Mouse (Mus musculus): ENCODE measurements around the gene Ap2m1. TPM values are rescaled to one million over a fixed set of nuclear protein-coding genes. Genes with fewer than 3 reads are reported as not detected.

Gene Ap2m1
- polyA plus RNA-seq, 1 experiment from 2014 or later = 395 TPM

DNA sequence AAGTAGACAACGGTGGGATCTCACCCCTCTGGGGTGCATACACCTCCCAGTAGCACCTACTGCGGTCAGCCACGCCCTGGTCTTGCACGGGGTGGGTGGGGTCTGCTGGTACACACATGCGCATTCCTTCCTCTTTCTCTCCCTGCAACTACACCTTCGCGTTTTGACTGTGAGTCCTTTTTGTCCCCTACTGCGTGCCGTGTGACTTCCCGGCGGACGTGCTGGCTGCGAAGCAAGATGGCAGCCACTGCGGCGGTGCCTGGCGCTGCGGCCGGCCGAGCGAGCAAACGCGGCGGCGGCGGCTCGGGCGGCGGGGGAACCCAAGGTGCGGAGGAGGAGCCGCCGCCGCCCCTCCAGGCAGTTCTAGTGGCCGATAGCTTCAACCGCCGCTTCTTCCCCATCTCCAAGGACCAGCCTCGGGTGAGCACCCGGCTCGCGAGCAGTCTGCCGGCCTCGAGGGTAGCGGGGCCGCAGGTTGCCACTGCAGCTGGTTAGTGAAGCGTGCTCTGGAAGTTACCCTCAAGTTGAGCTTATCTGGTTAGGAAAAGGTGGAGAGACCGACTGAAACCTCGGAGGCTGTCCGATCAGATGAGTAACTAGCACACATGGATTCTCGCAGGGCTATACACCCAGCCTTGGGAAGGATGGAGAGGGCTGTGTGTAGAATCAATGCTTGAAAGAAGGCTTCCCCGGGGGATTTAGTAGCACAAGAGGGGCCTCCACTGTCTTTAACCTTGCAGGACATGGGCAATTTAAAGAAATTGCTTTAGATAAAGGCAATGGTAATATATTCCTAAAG is 36.4 kb upstream of the Ap2m1 start, which contains the start of gene Eif2b5:
Gene Eif2b5 (plus strand): TSS at position 141 of the 799 bp plus-strand sequence.
- Histone ChIP-seq H3K27ac (replicated peaks) (peak within 1 kb of the TSS; percentile 71), H3K4me2 (peak within 1 kb of the TSS; percentile 79), H3K9me3 (replicated peaks) (no peaks in the 10 kb centered on the region), H3K27me3 (no peaks in the 10 kb centered on the region; the same call in 1 of the 2 replicates), H3K4me3 (replicated peaks) (peak within 1 kb of the TSS; percentile 78), H3K36me3 (replicated peaks) (peaks cover 29% of the 10 kb centered on the region), H3K9ac (peak within 1 kb of the TSS; percentile 68), H3K4me1 (replicated peaks) (peaks cover 30% of the 10 kb centered on the region)
- under 1% methylated on average over 49 of the region's 49 CpGs for WGBS (ENCODE audit: insufficient replicate concordance)
- peak; percentile 91 for ATAC-seq (ENCODE audit: insufficient read depth)

DNA sequence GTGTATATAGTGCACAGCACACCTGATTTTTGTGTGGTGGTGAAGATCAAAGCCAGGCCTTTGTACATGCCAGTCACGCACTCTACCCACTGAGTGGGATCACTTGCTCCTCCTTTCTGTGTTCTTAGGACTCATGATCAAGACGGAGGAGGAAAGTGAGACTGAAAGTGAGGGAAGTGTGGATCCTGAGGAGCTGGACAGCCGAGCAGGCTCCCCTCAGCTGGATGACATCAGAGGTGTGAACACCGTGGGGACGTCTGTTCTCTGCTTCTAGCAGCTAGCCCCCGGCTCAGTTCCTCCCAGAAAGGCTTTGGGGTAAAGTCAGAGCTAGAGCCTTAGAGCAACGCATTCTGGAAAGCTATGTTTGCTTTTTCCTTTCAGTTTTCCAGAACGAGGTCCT is 29.3 kb upstream of the Ap2m1 start:
- Histone ChIP-seq H3K9ac (no peak overlapping the region), H3K4me3 (replicated peaks) (no peak overlapping the region), H3K36me3 (replicated peaks) (peaks cover 98% of the 10 kb centered on the region), H3K9me3 (replicated peaks) (no peaks in the 10 kb centered on the region), H3K4me1 (replicated peaks) (0 out of 2 replicates have a peak, but pooled peaks cover 3% of the 10 kb centered on the region), H3K27ac (replicated peaks) (no peak overlapping the region), H3K27me3 (no peaks in the 10 kb centered on the region), H3K4me2 (no peak overlapping the region)
- ATAC-seq (ENCODE audit: insufficient read depth) = no peak
- 77% methylated on average over 8 of the region's 8 CpGs for whole genome bisulfite sequencing (ENCODE audit: insufficient replicate concordance)

DNA sequence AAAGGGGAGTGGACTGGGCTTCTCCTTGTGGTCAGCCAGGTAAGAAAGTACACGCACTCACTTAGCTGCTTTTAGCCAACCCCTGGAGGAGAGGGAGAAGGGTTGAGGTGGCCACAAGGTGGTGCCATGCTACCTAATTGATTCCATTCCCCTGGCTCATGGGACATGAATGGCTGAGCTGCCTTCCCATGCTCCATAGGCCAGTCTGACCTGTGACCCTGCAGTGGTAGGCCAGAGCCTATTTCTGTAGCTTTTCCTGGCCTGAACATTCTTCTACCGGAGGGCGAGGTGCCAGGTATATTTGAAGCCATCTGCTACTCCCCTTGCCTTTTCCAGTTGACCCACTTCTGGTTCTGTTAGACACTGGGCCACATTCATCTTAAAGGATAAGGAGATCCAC is 25.9 kb upstream of the Ap2m1 start:
- Histone ChIP-seq H3K9me3 (replicated peaks) (no peaks in the 10 kb centered on the region), H3K4me3 (replicated peaks) (no peak overlapping the region), H3K4me1 (replicated peaks) (0 out of 2 replicates have a peak, but pooled peaks cover 3% of the 10 kb centered on the region), H3K27ac (replicated peaks) (no peak overlapping the region), H3K27me3 (no peaks in the 10 kb centered on the region), H3K4me2 (no peak overlapping the region), H3K9ac (no peak overlapping the region), H3K36me3 (replicated peaks) (peaks cover 72% of the 10 kb centered on the region)
- ATAC-seq (ENCODE audit: insufficient read depth) = no peak
- WGBS (ENCODE audit: insufficient replicate concordance) = 78% methylated on average over 3 of the region's 3 CpGs

DNA sequence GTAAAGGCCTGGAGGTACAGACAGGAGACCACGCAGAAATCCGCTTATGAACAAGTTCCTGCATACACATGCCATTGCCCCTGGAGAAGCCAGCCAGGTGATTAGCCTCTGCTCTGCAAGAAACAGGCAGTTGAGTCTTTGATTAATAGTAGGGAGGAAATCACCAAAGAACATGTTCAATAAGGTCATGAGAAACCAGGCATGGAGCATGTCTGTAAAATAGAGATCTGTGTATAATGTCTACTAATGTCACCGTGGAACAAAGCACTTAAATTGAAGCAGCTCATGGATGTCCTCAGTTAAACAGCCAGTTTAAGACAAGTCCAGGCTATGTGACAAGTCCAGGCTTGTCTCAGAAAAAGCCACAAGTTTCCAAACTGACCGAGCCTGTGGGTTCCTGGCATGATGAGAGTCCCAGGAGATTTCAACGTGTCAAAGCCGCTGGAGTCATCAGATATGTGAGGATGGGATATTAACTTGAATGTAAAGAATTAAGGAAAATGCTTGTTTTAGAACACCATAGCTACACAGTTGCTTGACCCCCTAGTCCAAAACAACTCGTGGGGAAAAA is 23.9 kb upstream of the Ap2m1 start:
- no peak for ATAC-seq (ENCODE audit: insufficient read depth)
- Histone ChIP-seq H3K4me3 (replicated peaks) (no peak overlapping the region), H3K27me3 (no peaks in the 10 kb centered on the region), H3K36me3 (replicated peaks) (peaks cover 53% of the 10 kb centered on the region), H3K9me3 (replicated peaks) (no peaks in the 10 kb centered on the region), H3K4me2 (no peak overlapping the region), H3K27ac (replicated peaks) (no peak overlapping the region), H3K9ac (no peak overlapping the region), H3K4me1 (replicated peaks) (peaks cover 9% of the 10 kb centered on the region)
- 83% methylated on average over 7 of the region's 7 CpGs for WGBS (ENCODE audit: insufficient replicate concordance)

DNA sequence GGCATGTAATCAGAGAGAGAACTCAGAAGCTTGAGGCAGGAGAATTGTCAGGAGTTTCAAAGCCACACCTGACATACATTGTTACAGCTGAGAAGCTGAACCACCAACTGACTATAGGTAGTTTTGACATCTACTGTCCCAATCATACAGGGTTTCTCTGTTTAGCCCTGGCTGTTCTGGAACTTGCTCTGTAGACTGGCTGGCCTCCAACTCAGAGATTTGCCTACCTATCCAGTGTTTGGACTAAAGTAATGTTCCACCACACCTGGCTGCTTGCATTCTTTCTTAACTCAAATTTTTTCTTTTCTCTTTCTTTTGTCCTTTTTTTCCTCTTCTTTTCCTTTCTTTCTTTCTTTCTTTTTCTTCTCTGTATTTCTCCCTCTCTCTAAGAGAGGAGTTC is 19.2 kb upstream of the Ap2m1 start:
- Histone ChIP-seq H3K4me3 (replicated peaks) (peak overlapping the region; percentile 83), H3K4me2 (peak overlapping the region; percentile 90), H3K9ac (peak overlapping the region; percentile 94), H3K27me3 (no peaks in the 10 kb centered on the region), H3K27ac (replicated peaks) (peak overlapping the region; percentile 84; the same call in 1 of the 2 replicates), H3K4me1 (replicated peaks) (peaks cover 46% of the 10 kb centered on the region), H3K9me3 (replicated peaks) (no peaks in the 10 kb centered on the region), H3K36me3 (replicated peaks) (peaks cover 10% of the 10 kb centered on the region)
- ATAC-seq (ENCODE audit: insufficient read depth) = no peak

DNA sequence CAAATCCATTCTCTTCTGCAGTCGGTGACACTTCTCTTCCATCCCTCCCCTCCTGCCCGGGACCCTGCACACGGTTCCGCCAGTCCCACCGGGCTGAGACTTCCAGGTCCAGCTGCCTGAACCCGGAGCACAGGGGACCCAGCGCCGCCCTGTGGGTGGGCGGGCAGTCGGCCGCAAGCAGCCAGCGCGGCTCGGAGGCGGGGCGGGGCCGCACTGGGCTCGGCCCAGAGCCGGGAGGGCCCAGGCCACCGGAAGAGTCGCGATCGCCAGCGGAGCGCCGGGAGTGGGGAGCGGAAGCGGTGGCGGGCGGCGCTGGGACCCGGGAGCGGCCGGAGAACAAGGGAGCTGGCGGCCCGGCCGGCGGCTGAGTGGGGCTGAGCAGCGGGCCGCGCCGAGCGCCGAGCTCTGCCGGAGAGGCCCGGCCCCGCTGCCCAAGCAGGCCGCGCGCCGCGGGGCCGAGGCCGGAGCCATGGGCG is 18.5 kb upstream of the Ap2m1 start, which contains the start of gene Dvl3:
Gene Dvl3 (plus strand): TSS at position 257 of the 476 bp plus-strand sequence.
- Histone ChIP-seq H3K9me3 (replicated peaks) (no peaks in the 10 kb centered on the region), H3K36me3 (replicated peaks) (peaks cover 10% of the 10 kb centered on the region), H3K4me1 (replicated peaks) (peaks cover 48% of the 10 kb centered on the region), H3K4me3 (replicated peaks) (peak within 1 kb of the TSS; percentile 83), H3K9ac (peak within 1 kb of the TSS; percentile 94), H3K27me3 (no peaks in the 10 kb centered on the region), H3K27ac (replicated peaks) (peak within 1 kb of the TSS; percentile 84), H3K4me2 (peak within 1 kb of the TSS; percentile 90)
- peak; percentile 97 for ATAC-seq (ENCODE audit: insufficient read depth)
- WGBS (ENCODE audit: insufficient replicate concordance) = under 1% methylated on average over 55 of the region's 55 CpGs

DNA sequence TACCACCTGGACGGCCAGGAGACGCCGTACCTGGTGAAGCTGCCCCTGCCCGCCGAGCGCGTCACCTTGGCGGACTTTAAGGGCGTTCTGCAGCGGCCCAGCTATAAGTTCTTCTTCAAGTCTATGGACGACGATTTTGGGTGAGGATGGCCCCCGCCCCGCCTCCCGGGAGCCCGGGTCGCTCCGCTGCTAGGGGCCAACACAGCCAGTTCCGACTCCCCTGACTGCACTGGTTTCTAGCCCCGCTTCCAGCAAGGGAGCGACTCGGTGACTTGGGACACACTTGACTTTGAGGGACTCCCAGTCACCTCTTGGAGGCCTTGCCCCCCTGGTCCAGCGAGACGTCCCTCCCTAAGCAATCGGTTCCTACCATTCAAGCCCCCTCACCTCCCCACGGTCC is 18.1 kb upstream of the Ap2m1 start:
- peaks cover 11% of the 10 kb centered on the region for H3K36me3 ChIP-seq (replicated peaks)
- ATAC-seq (ENCODE audit: insufficient read depth) = peak; percentile 45
- WGBS (ENCODE audit: insufficient replicate concordance) = 0% methylated on average over 26 of the region's 26 CpGs

DNA sequence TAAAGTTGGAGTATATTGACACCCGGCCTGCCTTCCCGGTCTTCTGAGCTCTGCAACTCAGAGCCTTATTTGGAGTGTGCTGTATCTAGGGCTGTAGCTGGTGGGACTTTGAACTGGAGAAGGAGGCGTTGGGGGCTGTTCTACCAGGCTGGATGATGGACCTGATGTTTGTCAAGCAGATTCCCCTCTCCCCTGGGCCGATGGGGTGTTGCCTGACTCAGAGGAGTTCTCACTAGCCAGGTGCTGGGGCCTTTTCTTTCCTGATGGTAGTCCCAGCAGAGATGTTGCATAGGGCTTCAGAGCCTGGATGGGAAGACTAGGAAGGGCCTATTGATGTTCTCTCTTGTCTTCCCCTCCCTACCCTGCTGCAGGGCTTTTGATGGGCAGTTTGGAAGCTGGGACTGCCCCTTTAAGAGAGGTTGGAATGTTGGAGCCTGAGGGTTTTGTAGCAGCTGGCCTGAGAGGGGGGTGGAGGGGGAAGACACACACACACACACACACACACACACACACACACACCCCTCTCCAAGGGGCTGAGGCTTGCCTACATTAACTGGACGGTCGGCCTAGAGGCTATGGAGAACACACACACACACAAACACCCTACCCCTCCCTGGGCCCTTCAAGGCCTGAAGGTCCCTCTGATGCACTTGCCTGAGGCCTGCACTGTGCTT is 17.4 kb upstream of the Ap2m1 start:
- Histone ChIP-seq H3K4me1 (replicated peaks) (peaks cover 48% of the 10 kb centered on the region), H3K36me3 (replicated peaks) (peaks cover 12% of the 10 kb centered on the region), H3K4me2 (peak overlapping the region; percentile 90), H3K9me3 (replicated peaks) (no peaks in the 10 kb centered on the region), H3K9ac (peak overlapping the region; percentile 94), H3K27me3 (no peaks in the 10 kb centered on the region), H3K27ac (replicated peaks) (peak overlapping the region; percentile 84), H3K4me3 (replicated peaks) (peak overlapping the region; percentile 83)
- 14% methylated on average over 6 of the region's 6 CpGs for WGBS (ENCODE audit: insufficient replicate concordance)
- no peak; the same call in 1 of the 2 replicates for ATAC-seq (ENCODE audit: insufficient read depth)

More for the DNA sequence above, 18.1 kb upstream of the Ap2m1 start:
- peak overlapping the region; percentile 94 for H3K9ac ChIP-seq
- no peaks in the 10 kb centered on the region for H3K27me3 ChIP-seq
- peak overlapping the region; percentile 84 for H3K27ac ChIP-seq (replicated peaks)
- peak overlapping the region; percentile 90 for H3K4me2 ChIP-seq
- no peaks in the 10 kb centered on the region for H3K9me3 ChIP-seq (replicated peaks)
- peaks cover 48% of the 10 kb centered on the region for H3K4me1 ChIP-seq (replicated peaks)
- H3K4me3 ChIP-seq (replicated peaks) = peak overlapping the region; percentile 83

DNA sequence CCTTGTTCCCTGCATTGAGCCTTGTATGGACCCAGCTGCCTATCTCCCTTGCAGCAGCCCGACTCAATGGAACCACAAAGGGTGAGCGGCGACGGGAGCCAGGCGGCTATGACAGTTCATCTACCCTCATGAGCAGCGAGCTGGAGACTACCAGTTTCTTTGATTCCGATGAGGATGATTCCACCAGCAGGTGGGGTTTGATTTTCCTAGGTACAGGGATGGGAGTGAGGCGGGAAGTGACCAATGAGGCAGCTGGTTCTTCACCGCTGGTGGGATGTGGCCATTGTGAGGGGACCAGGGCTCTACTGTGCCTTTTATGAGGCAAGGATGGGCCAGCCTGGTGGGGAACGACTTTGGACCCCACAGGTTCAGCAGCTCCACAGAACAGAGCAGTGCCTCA is 11.4 kb upstream of the Ap2m1 start:
- H3K36me3 ChIP-seq (replicated peaks) = peaks cover 71% of the 10 kb centered on the region
- no peaks in the 10 kb centered on the region for H3K9me3 ChIP-seq (replicated peaks)
- ATAC-seq (ENCODE audit: insufficient read depth) = no peak

DNA sequence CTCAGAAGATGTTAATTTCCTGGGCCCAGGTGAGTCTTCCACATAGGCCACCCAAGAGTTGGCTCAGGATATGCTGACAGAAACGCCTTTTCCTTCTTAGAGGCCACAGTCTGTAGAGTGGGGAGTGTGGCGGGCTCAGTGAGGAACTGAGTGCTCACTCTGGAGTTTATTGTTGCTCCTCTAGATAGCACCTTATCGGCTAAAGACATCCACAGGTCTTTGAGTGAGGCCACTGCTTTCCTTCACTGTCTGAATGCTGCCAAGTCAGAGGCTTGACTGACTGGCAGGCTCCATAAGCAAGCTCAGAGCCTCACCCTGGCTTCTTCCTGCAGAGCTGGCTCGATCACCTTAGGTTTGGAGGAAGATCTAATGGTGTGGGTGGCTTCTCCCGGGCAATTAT is 6.5 kb upstream of the Ap2m1 start:
- peak; percentile 77 for ATAC-seq (ENCODE audit: insufficient read depth)
- Histone ChIP-seq H3K27me3 (no peaks in the 10 kb centered on the region), H3K36me3 (replicated peaks) (peaks cover 87% of the 10 kb centered on the region), H3K4me3 (replicated peaks) (no peak overlapping the region), H3K9ac (no peak overlapping the region), H3K9me3 (replicated peaks) (no peaks in the 10 kb centered on the region), H3K4me1 (replicated peaks) (peaks cover 14% of the 10 kb centered on the region), H3K27ac (replicated peaks) (peak overlapping the region; percentile 64), H3K4me2 (peak overlapping the region; percentile 10; the same call in 1 of the 2 replicates)
- 44% methylated on average over 5 of the region's 5 CpGs for WGBS (ENCODE audit: insufficient replicate concordance)

More for the DNA sequence above, 11.4 kb upstream of the Ap2m1 start:
- 82% methylated on average over 10 of the region's 10 CpGs for WGBS (ENCODE audit: insufficient replicate concordance)
- Histone ChIP-seq H3K4me3 (replicated peaks) (no peak overlapping the region), H3K27ac (replicated peaks) (no peak overlapping the region), H3K27me3 (no peaks in the 10 kb centered on the region), H3K4me2 (no peak overlapping the region), H3K9ac (no peak overlapping the region), H3K4me1 (replicated peaks) (peaks cover 26% of the 10 kb centered on the region)

DNA sequence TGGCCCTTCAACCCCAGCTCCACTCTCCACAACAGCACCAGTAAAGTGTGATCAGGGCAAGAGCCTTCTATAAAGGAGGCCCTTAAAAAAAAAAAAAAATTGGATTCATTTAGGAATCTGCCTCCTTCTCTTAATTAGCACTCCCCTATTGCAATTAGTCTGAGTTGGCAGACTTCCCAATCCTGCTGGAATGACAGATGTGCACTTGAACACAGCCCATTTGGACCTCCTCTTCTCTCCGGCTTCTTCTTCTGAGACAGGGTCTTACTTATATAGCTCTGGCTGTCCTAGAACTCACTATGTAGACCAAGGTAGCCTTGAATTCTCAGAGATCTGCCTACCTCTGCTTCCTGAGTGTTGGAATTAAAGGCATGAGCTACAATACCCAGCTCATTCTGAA is 5.9 kb upstream of the Ap2m1 start:
- Histone ChIP-seq H3K9me3 (replicated peaks) (no peaks in the 10 kb centered on the region), H3K4me3 (replicated peaks) (no peak overlapping the region), H3K27me3 (no peaks in the 10 kb centered on the region), H3K27ac (replicated peaks) (peak overlapping the region; percentile 64; the same call in 1 of the 2 replicates), H3K4me1 (replicated peaks) (peaks cover 14% of the 10 kb centered on the region), H3K4me2 (no peak overlapping the region), H3K36me3 (replicated peaks) (peaks cover 81% of the 10 kb centered on the region), H3K9ac (no peak overlapping the region)
- no peak for ATAC-seq (ENCODE audit: insufficient read depth)
- 95% methylated on average over 1 of the region's 1 CpGs for WGBS (ENCODE audit: insufficient replicate concordance)

All from liver, embryonic 15.5 days (tissue).